Mouse (Mus musculus) embryonic fibroblast, embryonic 13.5 days (primary cell): ENCODE results near the gene Prpf39.

Experiments used
- CTCF ChIP-seq: IDR thresholded peaks from 2 replicates; pipeline ENCODE4 v1.5.1; 2011; ENCODE audit warnings: mild to moderate bottlenecking, control low read depth, low read length, moderate library complexity, borderline replicate concordance; ENCODE audit not compliant: insufficient read depth
- POLR2A ChIP-seq: IDR thresholded peaks from 2 replicates; pipeline ENCODE4 v1.6.1; 2011; ENCODE audit warnings: low read depth, mild to moderate bottlenecking, control low read depth, low read length, moderate library complexity

DNA sequence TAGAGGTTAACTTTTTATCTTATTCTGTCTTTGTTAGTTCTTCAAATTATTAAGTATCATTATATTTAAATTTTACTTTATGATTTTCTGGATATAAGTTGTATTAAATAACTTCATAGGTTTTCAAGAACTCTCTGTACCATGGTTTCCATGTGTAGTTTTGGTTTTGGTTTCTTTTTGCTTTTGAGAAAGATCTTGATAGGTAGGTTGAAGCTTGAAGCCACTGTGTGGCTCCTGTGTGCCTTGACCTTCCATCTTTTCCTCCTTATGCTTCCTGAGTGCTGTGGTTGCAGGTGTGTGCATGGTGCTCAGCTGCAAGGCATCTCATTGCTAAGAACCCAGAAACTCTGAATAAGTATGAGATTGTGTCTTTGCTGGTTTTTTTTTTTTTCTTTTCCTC, 12.7 kb downstream of the Prpf39 start:
- TF ChIP-seq POLR2A (no peak), CTCF (no peak)
